Mouse (Mus musculus) megakaryocyte-erythroid progenitor cell, adult 5-6 weeks (primary cell): ENCODE measurements at regions not wholly inside any gene's neighbourhood (a gene's known extent, or its start where the extent isn't known, plus 50 kb on each side); places are given as distances from the start of the nearest gene placed in this dataset.
"Not testable (repeated sequence)": the region's sequence is repeated elsewhere in the genome, so short reads cannot be mapped to it uniquely, and the experiment has no call there.

Source experiments
- ATAC-seq: replicated peaks from 2 replicates; pipeline ENCODE4 v1.8.0; 2016; ENCODE audit warnings: mild to moderate bottlenecking, inconsistent platforms; ENCODE audit not compliant: severe bottlenecking, poor library complexity, low FRiP score, low TSS enrichment

GRCm38 (mm10) chr7:137939116-137939515 lies 458.4 kb downstream of the Tcerg1l start:
- ATAC-seq: no peak

GRCm38 (mm10) chr7:137940084-137940483 lies 457.4 kb downstream of the Tcerg1l start:
- no peak for ATAC-seq

- no peak for ATAC-seq
Observed at GRCm38 (mm10) chr7:137944991-137945390, 452.5 kb downstream of the Tcerg1l start.

- no peak for ATAC-seq
Observed at GRCm38 (mm10) chr7:137947424-137947823, 450.1 kb downstream of the Tcerg1l start.

- ATAC-seq: no peak
Observed at GRCm38 (mm10) chr7:137957354-137957753, 440.2 kb downstream of the Tcerg1l start.

- no peak for ATAC-seq
Observed at GRCm38 (mm10) chr7:137957848-137958247, 439.7 kb downstream of the Tcerg1l start.

GRCm38 (mm10) chr7:137963470-137964095 lies 433.9 kb downstream of the Tcerg1l start:
- ATAC-seq: no peak

- ATAC-seq: no peak
Observed at GRCm38 (mm10) chr7:137974705-137975104, 422.8 kb downstream of the Tcerg1l start.

GRCm38 (mm10) chr7:137977527-137977926 lies 420.0 kb downstream of the Tcerg1l start:
- no peak for ATAC-seq

- no peak for ATAC-seq
Observed at GRCm38 (mm10) chr7:137979361-137979760, 418.2 kb downstream of the Tcerg1l start.

GRCm38 (mm10) chr7:138005806-138006205 lies 391.7 kb downstream of the Tcerg1l start:
- no peak for ATAC-seq

GRCm38 (mm10) chr7:138006971-138007370 lies 390.6 kb downstream of the Tcerg1l start:
- ATAC-seq: no peak

- ATAC-seq: no peak
Observed at GRCm38 (mm10) chr7:138008601-138009000, 388.9 kb downstream of the Tcerg1l start.

GRCm38 (mm10) chr7:138024021-138024420 lies 373.5 kb downstream of the Tcerg1l start:
- not testable (repeated sequence) for ATAC-seq

GRCm38 (mm10) chr7:138051696-138052095 lies 345.8 kb downstream of the Tcerg1l start:
- ATAC-seq: no peak

- ATAC-seq: no peak
Observed at GRCm38 (mm10) chr7:138054756-138055155, 342.8 kb downstream of the Tcerg1l start.

GRCm38 (mm10) chr7:138061116-138061515 lies 336.4 kb downstream of the Tcerg1l start:
- ATAC-seq: no peak

GRCm38 (mm10) chr7:138066921-138067320 lies 330.6 kb downstream of the Tcerg1l start:
- ATAC-seq: no peak

- ATAC-seq: no peak
Observed at GRCm38 (mm10) chr7:138075231-138075630, 322.3 kb downstream of the Tcerg1l start.

GRCm38 (mm10) chr7:138083980-138084379 lies 313.6 kb downstream of the Tcerg1l start:
- ATAC-seq: peak; percentile 99

- no peak for ATAC-seq
Observed at GRCm38 (mm10) chr7:138107471-138108210, 289.9 kb downstream of the Tcerg1l start.
